34 mouse cellular contexts compared by ENCODE assay signal in the genomic region with DNA sequence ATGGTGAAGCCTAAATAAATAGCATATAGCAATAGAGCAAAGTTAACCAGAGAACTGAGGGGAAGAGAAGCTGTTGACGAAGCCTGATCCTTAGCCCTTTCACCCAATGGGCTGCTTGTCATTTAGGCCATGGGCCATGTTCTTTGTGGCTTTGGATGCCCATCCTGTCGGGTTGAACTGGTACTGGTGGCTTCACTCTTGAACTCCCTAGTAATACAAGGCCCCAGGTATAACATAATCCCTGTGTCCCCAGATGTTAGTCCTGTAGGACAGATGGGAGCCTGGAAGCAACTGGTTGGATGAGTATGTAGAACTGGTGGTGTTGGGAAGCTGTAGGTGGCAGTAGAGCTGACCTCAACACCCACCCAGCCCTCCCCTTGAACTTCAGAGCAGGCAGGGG. TPM values are rescaled to one million over a fixed set of nuclear protein-coding genes. Genes with fewer than 3 reads are reported as not detected.
"Had no signal": no experiment of that assay in that cellular context is flagged by ENCODE, and none has a peak within 500 bp of the region (broad histone marks: within the 10 kb centered on the region; RNA-seq: fewer than 3 reads in every experiment).

No protein-coding gene starts in this region.

- H3K36me3 ChIP-seq: limb, embryonic 10.5 days; limb, embryonic 12.5 days; limb, embryonic 13.5 days; limb, embryonic 15.5 days; liver, embryonic 12.5 days; liver, embryonic 13.5 days; liver, embryonic 15.5 days; lung, embryonic 15.5 days; midbrain, embryonic 10.5 days; midbrain, embryonic 12.5 days; midbrain, embryonic 13.5 days; midbrain, embryonic 15.5 days had no signal

- DNase-seq: left cerebral cortex, postnatal 4 days; liver; liver, embryonic 13.5 days; liver, postnatal 0 days; lung, adult 18-20 months; lung, adult 2 months; lung, embryonic 14.5 days; lung, postnatal 10 days; lung, postnatal 14 days; lung, postnatal 36 days; lung, postnatal 4 days; midbrain, embryonic 14.5 days had no signal

- H3K27me3 ChIP-seq: limb, embryonic 12.5 days; limb, embryonic 13.5 days; limb, embryonic 15.5 days; liver, embryonic 12.5 days; liver, embryonic 13.5 days; liver, embryonic 15.5 days; lung, embryonic 15.5 days; midbrain, embryonic 12.5 days; midbrain, embryonic 13.5 days; midbrain, embryonic 15.5 days had no signal

- H3K9me3 ChIP-seq: limb, embryonic 10.5 days; limb, embryonic 12.5 days; limb, embryonic 13.5 days; limb, embryonic 15.5 days; liver, embryonic 12.5 days; liver, embryonic 13.5 days; liver, embryonic 15.5 days; lung, embryonic 15.5 days; megakaryocyte, embryonic 14.5 days; midbrain, embryonic 10.5 days; midbrain, embryonic 12.5 days; midbrain, embryonic 13.5 days; midbrain, embryonic 15.5 days had no signal

- H3K4me3 ChIP-seq: limb, embryonic 10.5 days; limb, embryonic 12.5 days; limb, embryonic 13.5 days; limb, embryonic 15.5 days; liver, embryonic 12.5 days; liver, embryonic 13.5 days; liver, embryonic 15.5 days; lung, embryonic 15.5 days; megakaryocyte, embryonic 14.5 days; midbrain, embryonic 10.5 days; midbrain, embryonic 12.5 days; midbrain, embryonic 13.5 days; midbrain, embryonic 15.5 days; myocyte had no signal

- H3K27ac ChIP-seq: limb, embryonic 10.5 days; limb, embryonic 12.5 days; limb, embryonic 13.5 days; limb, embryonic 15.5 days; liver, embryonic 12.5 days; liver, embryonic 13.5 days; liver, embryonic 14.5 days; liver, embryonic 15.5 days; lung, embryonic 15.5 days; macrophage; midbrain, embryonic 10.5 days; midbrain, embryonic 12.5 days; midbrain, embryonic 13.5 days; midbrain, embryonic 15.5 days had no signal

- H3K4me1 ChIP-seq: limb, embryonic 10.5 days; limb, embryonic 12.5 days; limb, embryonic 13.5 days; limb, embryonic 15.5 days; liver, embryonic 12.5 days; liver, embryonic 13.5 days; liver, embryonic 15.5 days; lung, embryonic 15.5 days; megakaryocyte, embryonic 14.5 days; midbrain, embryonic 10.5 days; midbrain, embryonic 12.5 days; midbrain, embryonic 13.5 days; midbrain, embryonic 15.5 days had no signal

RNA-seq across cellular contexts. Expression of a gene that starts 5.1 kb away (rescaled TPM):
- polyA plus RNA-seq: limb, embryonic 10.5 days; limb, embryonic 11.5 days; limb, embryonic 12.5 days; liver, adult 2 months; liver, embryonic 11.5 days; liver, embryonic 12.5 days; liver, embryonic 13.5 days; liver, embryonic 14.5 days; liver, embryonic 15.5 days; liver, embryonic 16.5 days; liver, postnatal 0 days; lung, adult 2 months; lung, embryonic 14.5 days; lung, embryonic 15.5 days; lung, embryonic 16.5 days; lung, postnatal 0 days; macrophage; midbrain, embryonic 10.5 days; midbrain, embryonic 11.5 days; midbrain, embryonic 12.5 days; midbrain, embryonic 13.5 days; midbrain, embryonic 14.5 days; midbrain, embryonic 15.5 days; myocyte had no signal

RNA-seq across cellular contexts. Expression of a gene that starts 30.5 kb away (rescaled TPM):
- polyA plus RNA-seq: limb, embryonic 10.5 days; limb, embryonic 11.5 days; limb, embryonic 12.5 days; limb, embryonic 13.5 days; limb, embryonic 15.5 days; liver, adult 2 months; liver, embryonic 11.5 days; liver, embryonic 13.5 days; liver, embryonic 14.5 days; liver, embryonic 16.5 days; lung, embryonic 14.5 days; midbrain, embryonic 10.5 days; midbrain, embryonic 11.5 days; midbrain, embryonic 12.5 days had no signal

RNA-seq across cellular contexts. Expression of a gene that starts 56.0 kb away (rescaled TPM):
- polyA plus RNA-seq: limb, embryonic 10.5 days; limb, embryonic 11.5 days; limb, embryonic 12.5 days; liver, adult 2 months; lung, adult 2 months; macrophage; midbrain, embryonic 12.5 days had no signal
